8 mouse cellular contexts compared by ENCODE assay signal in the genomic region with DNA sequence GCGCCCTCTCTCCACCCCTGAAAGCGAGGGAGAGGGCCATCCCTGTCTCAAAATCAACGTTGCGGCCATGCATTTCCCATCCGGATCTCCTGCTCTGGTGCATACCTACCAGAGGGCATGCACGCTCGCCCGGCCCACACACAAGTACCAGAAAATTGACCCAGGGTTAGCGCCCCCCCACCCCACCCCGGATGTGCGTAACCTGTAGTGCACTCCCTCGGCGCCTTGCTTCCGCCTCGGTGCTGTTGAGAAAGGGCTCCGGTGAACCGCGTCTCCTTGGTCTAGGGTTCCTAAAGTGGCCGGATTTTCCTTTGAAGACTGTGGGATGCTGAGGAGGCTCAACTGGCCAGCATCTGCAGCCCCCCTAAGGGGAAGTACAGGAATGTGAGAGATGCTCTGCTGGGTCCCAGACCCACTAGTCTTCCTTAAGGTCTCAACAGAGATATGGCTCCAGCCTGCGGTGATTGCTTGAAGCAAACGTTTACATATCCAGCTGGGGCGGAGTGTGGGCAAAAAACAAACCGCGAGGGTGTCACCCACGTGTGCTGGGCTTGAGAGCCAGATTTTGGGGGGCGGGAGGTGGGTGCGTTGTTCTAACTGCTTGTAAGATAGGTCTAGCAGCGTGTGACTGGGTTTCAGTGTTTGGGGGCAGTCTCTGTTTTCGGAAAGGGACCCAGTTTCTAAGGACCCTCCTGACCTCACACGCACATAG. TPM values are rescaled to one million over a fixed set of nuclear protein-coding genes. Genes with fewer than 3 reads are reported as not detected.
A peak's percentile ranks its signal among the peaks of the same experiment; 100 is the strongest.
DNase-seq lines count a peak whose midpoint lies in the region; ATAC-seq and TF ChIP-seq lines count a peak whose summit lies in the region.

TSS of gene Hemk1 (minus strand) at position 179 of the 712 bp plus-strand sequence.

- H3K4me3 ChIP-seq in heart, embryonic 12.5 days: peak within 1 kb of the TSS; percentile 67
- peak within 1 kb of the TSS; percentile 46 for H3K4me3 ChIP-seq in kidney, postnatal 0 days (replicated peaks; ENCODE audit: low read depth, low read length)
- H3K4me3 ChIP-seq in liver, embryonic 11.5 days (ENCODE audit: low read depth, low read length): peak within 1 kb of the TSS; percentile 66
- peak within 1 kb of the TSS; percentile 53 for H3K4me3 ChIP-seq in myocyte

- peak within 1 kb of the TSS; percentile 81 for H3K4me2 ChIP-seq in heart, embryonic 12.5 days
- H3K4me2 ChIP-seq in kidney, postnatal 0 days (ENCODE audit: low read length): peak within 1 kb of the TSS; percentile 68
- peak within 1 kb of the TSS; percentile 92 for H3K4me2 ChIP-seq in liver, embryonic 11.5 days
- H3K4me2 ChIP-seq in myocyte (ENCODE audit: low read depth): peak within 1 kb of the TSS; percentile 94

- 6% methylated on average over 30 of the region's 30 CpGs for WGBS in heart, embryonic 12.5 days
- 4% methylated on average over 30 of the region's 30 CpGs for WGBS in kidney, postnatal 0 days
- 6% methylated on average over 30 of the region's 30 CpGs for WGBS in liver, embryonic 11.5 days

- no peak for TF ChIP-seq CTCF in brain, embryonic 14.5 days (IDR thresholded peaks at IDR 0.05; ENCODE audit: borderline replicate concordance, extremely low read depth, insufficient read depth, insufficient read length)
- no peak for TF ChIP-seq CTCF in kidney, postnatal 0 days (IDR thresholded peaks at IDR 0.05; ENCODE audit: low read depth)

- peak; percentile 94 for DNase-seq in brain, embryonic 14.5 days (ENCODE audit: low read depth)
- DNase-seq in kidney, postnatal 0 days (ENCODE audit: low spot score): peak; percentile 85
- peak; percentile 83 for DNase-seq in liver, embryonic 11.5 days (ENCODE audit: low spot score)
- DNase-seq in spleen, postnatal 4 days (ENCODE audit: low spot score in 2 of 2): peak; percentile 71 to 84

- peaks cover 19% of the 10 kb centered on the region for H3K4me1 ChIP-seq in heart, embryonic 12.5 days (replicated peaks)
- peaks cover 3% of the 10 kb centered on the region; the same call in 1 of the 2 replicates for H3K4me1 ChIP-seq in kidney, postnatal 0 days (replicated peaks; ENCODE audit: insufficient read depth, low read length)
- peaks cover 11% of the 10 kb centered on the region for H3K4me1 ChIP-seq in liver, embryonic 11.5 days (replicated peaks; ENCODE audit: control insufficient read depth, insufficient read depth, low read length)

- TF ChIP-seq POLR2A in brain, embryonic 14.5 days (IDR thresholded peaks at IDR 0.05; ENCODE audit: borderline replicate concordance, extremely low read depth, insufficient read depth, insufficient read length, poor library complexity, severe bottlenecking): no peak
- TF ChIP-seq POLR2A in myocyte (IDR thresholded peaks at IDR 0.05; ENCODE audit: insufficient read length, low read depth): peak; percentile 78

- H3K27me3 ChIP-seq in heart, embryonic 12.5 days (replicated peaks): peaks cover 24% of the 10 kb centered on the region
- H3K27me3 ChIP-seq in kidney, postnatal 0 days (ENCODE audit: insufficient read depth, low read length): no peaks in the 10 kb centered on the region; the same call in 1 of the 2 replicates
- H3K27me3 ChIP-seq in liver, embryonic 11.5 days (replicated peaks; ENCODE audit: control insufficient read depth, insufficient read depth, low read length): peaks cover 6% of the 10 kb centered on the region
- peaks cover 6% of the 10 kb centered on the region for H3K27me3 ChIP-seq in myocyte (ENCODE audit: control insufficient read depth, insufficient read depth, insufficient read length)

- ATAC-seq in CD4-positive, CD25-positive, alpha-beta regulatory T cell, adult 4 months: peak; percentile 53
- peak; percentile 45; the same call in 1 of the 2 replicates for ATAC-seq in erythroid progenitor cell, adult 5-6 weeks (replicated peaks; ENCODE audit: low FRiP score, poor library complexity, severe bottlenecking)
- peak; percentile 73 for ATAC-seq in heart, embryonic 12.5 days (ENCODE audit: insufficient number of reproducible peaks, low FRiP score)
- peak; percentile 83 for ATAC-seq in kidney, postnatal 0 days (replicated peaks; ENCODE audit: low FRiP score, low read depth)
- peak; percentile 81 for ATAC-seq in liver, embryonic 11.5 days (replicated peaks; ENCODE audit: low FRiP score)

- H3K27ac ChIP-seq in heart, embryonic 12.5 days (ENCODE audit: poor library complexity, severe bottlenecking): no peak within 1 kb of the TSS
- peak within 1 kb of the TSS; percentile 63 for H3K27ac ChIP-seq in kidney, postnatal 0 days
- peak within 1 kb of the TSS; percentile 34 for H3K27ac ChIP-seq in liver, embryonic 11.5 days (ENCODE audit: low read depth, low read length)

- no peaks in the 10 kb centered on the region for H3K79me2 ChIP-seq in myocyte (ENCODE audit: control insufficient read depth, insufficient read depth)

- peak within 1 kb of the TSS; percentile 76 for H3K9ac ChIP-seq in heart, embryonic 12.5 days
- peak within 1 kb of the TSS; percentile 65 for H3K9ac ChIP-seq in kidney, postnatal 0 days (ENCODE audit: low read depth, low read length)
- peak within 1 kb of the TSS; percentile 76 for H3K9ac ChIP-seq in liver, embryonic 11.5 days (ENCODE audit: low read depth, low read length)

- no peaks in the 10 kb centered on the region for H3K9me3 ChIP-seq in heart, embryonic 12.5 days (replicated peaks)
- no peaks in the 10 kb centered on the region for H3K9me3 ChIP-seq in kidney, postnatal 0 days (replicated peaks; ENCODE audit: low read length)
- no peaks in the 10 kb centered on the region for H3K9me3 ChIP-seq in liver, embryonic 11.5 days (ENCODE audit: control insufficient read depth, low read length)

- H3K36me3 ChIP-seq in heart, embryonic 12.5 days: no peaks in the 10 kb centered on the region
- no peaks in the 10 kb centered on the region for H3K36me3 ChIP-seq in kidney, postnatal 0 days (ENCODE audit: insufficient read depth, low read length)
- no peaks in the 10 kb centered on the region for H3K36me3 ChIP-seq in liver, embryonic 11.5 days (ENCODE audit: control insufficient read depth, insufficient read depth, low read length)
- no peaks in the 10 kb centered on the region for H3K36me3 ChIP-seq in myocyte (ENCODE audit: control insufficient read depth, insufficient read depth)

- peak within 1 kb of the TSS; percentile 3 for H3ac ChIP-seq in myocyte (ENCODE audit: control insufficient read depth, insufficient read length)

TF ChIP-seq in myocyte, 11 proteins besides CTCF, POLR2A, EP300 and RAD21:
- TF ChIP-seq MYOG (IDR thresholded peaks at IDR 0.05; ENCODE audit: control insufficient read depth in 1 of 3, insufficient read depth in 1 of 3, insufficient read length in 2 of 3, low read depth in 2 of 3): peak in 1 of 3 experiments; percentile 5
- TF ChIP-seq E2F4 (IDR thresholded peaks at IDR 0.05; ENCODE audit: insufficient read depth): no peak
- TF ChIP-seq SRF (IDR thresholded peaks at IDR 0.05; ENCODE audit: control insufficient read depth, insufficient read length, low read depth): no peak
- no peak for TF ChIP-seq CEBPB (IDR thresholded peaks at IDR 0.05; ENCODE audit: insufficient read depth, poor library complexity, severe bottlenecking)
- TF ChIP-seq MYOD1 (IDR thresholded peaks at IDR 0.05; ENCODE audit: control insufficient read depth in 1 of 3, insufficient read length in 2 of 3, low read depth in 2 of 3): no peak
- TF ChIP-seq POLR2AphosphoS2 (IDR thresholded peaks at IDR 0.05; ENCODE audit: insufficient read length, low read depth): peak; percentile 71
- TF ChIP-seq TCF3 (IDR thresholded peaks at IDR 0.05; ENCODE audit: insufficient read length, low read depth): no peak
- TF ChIP-seq MAX (IDR thresholded peaks at IDR 0.05; ENCODE audit: low read depth): no peak
- TF ChIP-seq TCF12 (IDR thresholded peaks at IDR 0.05; ENCODE audit: insufficient read depth, poor library complexity, severe bottlenecking): no peak
- TF ChIP-seq REST (IDR thresholded peaks at IDR 0.05; ENCODE audit: insufficient read depth, insufficient read length): no peak

RNA-seq across cellular contexts. Expression of gene Hemk1, which starts in this region (rescaled TPM):
- polyA plus RNA-seq in CD4-positive, CD25-positive, alpha-beta regulatory T cell, adult 4 months (2017; shearing (Covaris generic)): 10 to 100 TPM; 27.8 to 29.1 TPM
- polyA plus RNA-seq in brain, embryonic 14.5 days (2012; rRNA removed): 29.5 and 35.9 TPM in 2 replicates
- total RNA-seq in erythroid progenitor cell, adult 5-6 weeks (2015; ENCODE audit: low replicate concordance): not detected in 2 replicates
- total RNA-seq in erythroid progenitor cell, adult 5-6 weeks (2017; ENCODE audit: low replicate concordance): 0.15 and 3.9 TPM in 2 replicates
- 11.4 and 13.4 TPM in 2 replicates for polyA plus RNA-seq in heart, embryonic 12.5 days (2016; fragmentation: Nextera tagmentation; extraction: Ambion mirVana)
- 10.1 and 11.5 TPM in 2 replicates for polyA plus RNA-seq in kidney, postnatal 0 days (2015; fragmentation: Nextera tagmentation; extraction: Ambion mirVana)
- 8.2 and 8.7 TPM in 2 replicates for polyA plus RNA-seq in liver, embryonic 11.5 days (2014; fragmentation: Nextera tagmentation; extraction: Ambion mirVana)
- polyA plus RNA-seq in myocyte (2012; fragmentation: generic; extraction: Trizol): 17.7 TPM
